Mouse (Mus musculus) ZHBTc4 (cell line): ENCODE results near the gene Susd2.

ENCODE experiments used
- DNase-seq: peaks from one replicate; pipeline ENCODE4 v3.0.0-alpha.2; 2011; ENCODE audit warnings: low read depth, low spot score

Susd2 gene

DNA sequence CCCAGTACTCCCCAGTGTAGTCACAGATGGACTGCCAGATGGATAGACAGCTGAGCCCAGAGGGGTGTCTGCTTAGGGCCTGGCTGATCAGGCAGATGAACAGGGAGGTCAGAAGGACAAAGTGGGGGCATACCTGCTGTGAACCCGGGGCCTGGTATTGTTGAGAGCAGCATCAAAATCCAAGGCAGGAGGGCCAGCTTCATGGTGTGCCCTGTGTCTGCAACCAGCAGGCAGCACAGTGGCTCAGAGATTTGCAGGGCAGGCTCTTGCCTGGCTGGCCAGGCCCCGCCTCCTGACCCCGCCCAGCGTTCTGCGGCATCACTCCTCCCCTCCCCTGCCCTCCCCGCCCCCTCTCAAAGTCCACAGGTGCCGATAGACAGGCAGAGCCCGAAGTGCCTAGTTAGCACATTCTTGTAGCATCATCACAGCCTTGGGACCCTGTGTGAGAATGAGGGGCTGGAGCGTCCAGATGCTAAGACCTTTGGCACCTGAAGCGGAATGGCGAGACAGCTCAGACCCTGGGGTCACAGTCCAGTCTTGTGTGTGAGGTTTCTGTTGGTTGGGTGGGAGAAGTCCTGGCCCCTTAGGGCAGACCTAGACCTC, at the start of gene Susd2:
Gene Susd2, minus strand, starts transcription at position 268 of the 603 bp plus-strand sequence.
- DNase-seq, result peak; percentile 93

DNA sequence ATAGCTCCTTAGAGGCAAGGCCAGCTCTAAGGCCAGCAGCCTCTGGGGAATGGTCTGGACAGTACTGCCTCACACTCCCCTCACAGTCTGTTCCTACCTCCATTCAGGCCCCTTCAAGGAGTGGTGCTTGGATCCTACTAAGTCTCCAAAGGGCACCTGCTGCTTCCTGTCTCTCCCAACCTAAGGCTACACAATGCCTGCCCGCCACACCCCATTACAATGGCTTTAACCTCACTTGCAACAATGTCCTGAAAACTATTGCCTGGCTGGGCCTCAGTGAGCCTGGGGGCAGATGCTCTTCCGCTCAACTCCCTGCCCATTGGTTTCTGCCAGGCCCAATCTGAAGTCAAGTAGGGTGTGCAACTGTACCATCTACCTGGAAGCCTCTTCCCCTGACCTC, 44.8 kb upstream of the Susd2 start:
- DNase-seq, result peak; percentile 56

DNA sequence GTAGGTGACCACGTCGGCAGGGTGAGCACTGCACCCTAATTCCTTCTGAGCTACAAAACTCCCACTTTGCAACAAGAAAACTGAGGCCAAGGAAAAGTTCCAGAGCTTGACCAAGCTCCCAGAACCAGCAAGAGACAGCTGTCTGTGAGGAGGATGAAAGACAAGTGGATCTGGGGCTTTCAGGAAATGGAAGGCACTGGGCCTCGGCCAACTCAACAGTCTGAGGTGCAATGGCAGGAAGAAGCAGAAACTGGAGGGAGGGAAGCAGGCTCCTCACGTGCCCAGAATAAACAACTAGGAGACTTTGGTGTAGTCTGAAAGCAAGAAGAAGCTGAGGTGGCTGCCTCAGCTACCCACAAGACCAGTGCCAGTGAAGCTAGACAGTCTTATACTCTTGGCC, 42.9 kb upstream of the Susd2 start:
- no peak for DNase-seq

DNA sequence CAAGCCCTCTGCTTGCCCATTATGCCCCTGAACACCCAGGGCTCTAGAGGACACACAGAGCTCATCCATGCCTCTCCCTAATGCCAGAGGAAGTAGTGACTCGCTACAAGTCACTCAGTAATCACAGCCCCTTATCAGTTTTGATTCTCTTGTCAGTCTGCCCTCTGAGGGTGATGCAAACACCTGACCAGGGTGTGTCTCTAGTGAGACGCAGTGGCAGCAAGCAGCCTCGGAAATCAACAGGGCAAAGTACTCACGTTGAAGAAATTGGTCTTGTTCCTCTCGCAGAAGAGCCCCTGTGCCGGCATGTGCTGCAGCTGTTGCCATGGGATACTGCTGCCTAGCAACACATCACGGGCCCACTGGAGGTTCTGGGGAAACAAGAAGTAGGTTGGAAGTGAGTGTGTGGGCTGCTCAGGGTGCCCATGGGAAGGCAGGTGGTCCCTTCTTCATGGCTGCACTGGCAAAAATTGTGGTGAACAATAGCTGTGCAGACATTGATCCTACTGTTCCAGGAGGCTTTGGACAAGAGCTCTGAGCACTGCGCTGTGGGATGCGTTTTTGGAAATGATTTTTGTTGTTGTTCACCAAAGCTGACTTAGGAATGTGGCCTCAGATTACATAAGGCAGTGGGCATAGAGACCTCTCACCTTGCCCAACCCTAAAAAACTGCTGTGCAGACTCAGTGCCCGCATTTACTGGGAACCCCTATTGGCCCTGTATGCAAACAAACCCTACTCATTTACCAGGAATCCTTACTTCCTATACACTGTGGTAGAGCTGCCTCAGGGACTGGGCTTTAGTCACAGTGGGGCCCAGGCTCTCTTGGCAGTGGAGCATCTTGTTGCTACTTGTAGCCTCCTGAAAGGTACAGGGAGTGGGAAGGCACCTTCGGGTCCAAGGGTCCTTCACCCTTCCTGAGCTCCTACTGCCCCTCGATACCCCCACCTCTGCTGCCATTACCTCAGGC, 40.5 kb upstream of the Susd2 start:
- peak; percentile 65 for DNase-seq

DNA sequence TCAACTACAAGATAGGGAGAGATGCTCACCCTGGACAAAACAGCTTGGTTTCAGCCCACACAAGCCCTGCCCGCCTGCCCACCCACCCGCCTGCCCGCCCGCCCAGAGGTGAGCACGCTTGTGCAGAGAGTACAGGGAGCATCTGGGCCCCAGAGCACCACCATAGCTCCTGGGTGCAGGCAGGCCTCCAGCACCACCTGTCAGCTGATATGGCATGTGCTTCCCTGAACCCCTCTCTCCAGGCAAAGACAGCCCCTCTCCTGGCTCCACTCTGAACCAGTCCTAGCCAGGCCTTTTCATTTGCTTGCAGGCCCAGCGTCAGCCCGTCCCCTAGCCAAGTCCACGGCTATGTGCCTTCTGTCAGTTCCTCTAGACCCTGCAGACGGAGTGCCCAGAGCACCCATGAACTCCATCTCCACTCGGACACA, 36.8 kb upstream of the Susd2 start:
- DNase-seq, result peak; percentile 23

DNA sequence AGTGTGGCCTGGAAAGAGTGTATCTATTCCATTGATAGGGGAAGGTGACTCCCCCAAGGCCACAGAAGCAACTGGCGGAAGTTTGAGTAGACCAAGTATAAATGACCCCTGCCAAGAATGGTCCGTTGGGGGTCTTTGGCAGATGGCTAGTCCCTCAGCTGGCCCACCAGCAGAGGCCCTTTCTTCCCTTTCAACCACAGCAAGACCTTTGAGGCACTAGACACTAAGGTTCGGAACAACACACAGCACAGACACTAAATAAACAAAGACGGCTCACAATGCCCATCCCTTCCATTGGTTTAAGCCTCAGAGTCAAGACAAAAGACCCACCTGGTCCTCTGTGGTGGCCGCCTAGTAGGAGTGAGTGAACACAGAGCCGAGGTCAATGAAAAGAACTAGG, 35.4 kb upstream of the Susd2 start:
- no peak for DNase-seq

DNA sequence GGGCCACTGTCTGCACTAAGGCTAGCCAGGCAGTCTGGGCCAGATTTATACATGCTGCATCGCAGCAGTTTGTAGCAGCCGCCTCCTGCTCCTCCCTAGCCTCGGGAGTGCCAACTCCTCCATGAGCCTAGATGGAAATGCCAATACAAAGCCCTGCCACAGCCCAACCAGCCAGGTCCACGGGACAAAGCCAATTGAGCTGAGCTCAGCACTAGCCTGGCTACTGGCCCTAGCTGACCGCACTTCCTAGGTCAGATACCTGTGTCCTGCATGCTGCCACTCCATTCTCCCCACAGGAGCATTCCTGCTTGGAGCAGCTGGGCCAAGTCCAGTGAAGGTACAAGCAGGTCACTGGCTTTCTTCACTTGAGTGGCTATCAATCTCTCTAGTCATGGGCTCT, 34.2 kb upstream of the Susd2 start:
- DNase-seq, result no peak

DNA sequence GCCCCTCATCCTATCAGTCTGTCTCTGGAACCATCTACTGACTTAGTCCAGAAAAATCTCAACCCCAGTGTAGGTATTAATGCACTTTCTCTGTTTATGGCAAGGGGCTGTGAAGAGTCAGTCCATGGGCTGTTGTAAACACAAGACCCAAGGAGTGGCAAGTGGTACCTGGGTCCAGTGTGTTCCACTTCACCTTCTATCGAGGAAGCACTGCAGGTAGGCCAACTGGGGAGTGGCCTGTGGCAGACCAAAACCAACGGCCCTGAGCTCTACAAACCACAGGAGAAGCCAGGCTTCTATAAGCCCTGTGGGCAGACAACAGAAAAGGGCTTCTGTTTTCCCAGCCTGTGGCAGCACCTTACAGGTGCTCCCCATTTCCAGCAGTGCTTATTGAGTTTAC, 33.8 kb upstream of the Susd2 start:
- DNase-seq, result no peak

DNA sequence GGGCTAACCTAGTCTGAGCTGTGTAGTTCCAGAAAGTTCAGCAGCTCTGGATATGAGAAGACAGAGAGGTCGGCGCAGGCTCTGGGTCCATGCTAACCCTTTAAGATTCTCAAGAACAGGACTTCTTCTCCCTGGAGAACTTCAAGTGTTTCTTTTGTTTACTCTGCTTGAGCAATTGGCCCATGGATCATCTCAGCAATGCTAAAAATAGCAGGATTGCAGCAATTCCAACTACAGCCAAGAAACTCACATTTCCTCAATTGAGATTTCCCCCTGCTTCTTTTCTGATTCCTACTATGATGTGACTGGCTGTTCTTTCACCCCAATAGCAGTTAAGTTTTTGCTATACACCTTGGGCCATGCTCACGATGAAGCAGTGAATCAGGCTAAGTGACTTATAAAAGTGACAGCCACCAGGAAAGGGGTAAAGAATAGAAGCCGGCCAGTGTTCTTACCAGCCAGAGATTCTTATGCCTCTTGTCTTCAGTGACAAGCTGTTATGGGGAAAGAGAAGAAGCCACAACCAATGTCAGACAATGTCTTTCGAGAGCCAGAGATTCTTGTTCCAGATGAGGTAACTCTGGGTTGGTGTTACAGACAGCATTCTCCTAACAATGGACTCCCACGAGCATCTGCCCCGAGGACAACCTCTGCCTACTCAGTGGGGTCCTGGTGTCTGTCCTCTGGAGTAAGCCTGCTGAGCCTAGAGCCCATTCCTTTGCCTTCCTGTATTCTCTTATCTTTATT, 33.2 kb upstream of the Susd2 start:
- DNase-seq, result no peak

DNA sequence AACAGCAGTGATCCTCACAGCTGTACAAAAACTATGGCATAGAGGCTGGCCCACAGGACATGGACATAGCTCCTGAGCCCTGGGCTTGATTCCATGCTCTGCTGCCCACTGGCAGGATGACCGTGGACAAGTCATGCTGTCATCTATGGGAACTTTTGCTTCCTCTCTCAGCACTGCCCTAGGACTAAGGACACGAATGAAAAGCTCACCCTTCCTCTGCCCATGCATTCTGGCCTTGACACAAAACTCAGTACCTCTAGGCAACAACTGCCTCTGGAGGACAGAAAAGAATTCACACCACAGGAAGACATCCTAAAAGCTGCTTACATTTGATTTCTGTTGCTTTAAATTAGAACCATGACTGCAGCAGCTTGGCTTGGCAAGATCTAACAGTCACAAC, 32.5 kb upstream of the Susd2 start:
- DNase-seq, result no peak

DNA sequence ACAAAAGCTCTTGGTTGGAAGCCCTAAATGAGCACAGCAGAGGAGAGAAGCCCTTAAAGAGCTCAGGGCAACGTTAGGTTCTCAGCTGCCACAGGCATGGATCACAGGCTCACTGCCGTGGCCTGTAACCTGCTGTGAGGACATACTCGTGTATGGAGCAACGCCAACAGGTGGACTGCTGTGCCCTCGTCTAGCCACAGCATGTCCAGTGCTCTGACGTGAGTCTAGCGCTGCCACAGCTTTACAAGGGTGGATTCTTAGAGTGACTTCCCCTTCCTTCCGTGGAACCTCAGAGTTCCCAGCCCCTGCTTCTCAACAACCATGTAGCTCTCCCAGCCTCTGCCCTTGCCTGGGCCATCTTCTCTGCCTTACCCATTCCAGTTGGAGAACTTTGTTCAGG, 31.8 kb upstream of the Susd2 start:
- DNase-seq, result no peak

DNA sequence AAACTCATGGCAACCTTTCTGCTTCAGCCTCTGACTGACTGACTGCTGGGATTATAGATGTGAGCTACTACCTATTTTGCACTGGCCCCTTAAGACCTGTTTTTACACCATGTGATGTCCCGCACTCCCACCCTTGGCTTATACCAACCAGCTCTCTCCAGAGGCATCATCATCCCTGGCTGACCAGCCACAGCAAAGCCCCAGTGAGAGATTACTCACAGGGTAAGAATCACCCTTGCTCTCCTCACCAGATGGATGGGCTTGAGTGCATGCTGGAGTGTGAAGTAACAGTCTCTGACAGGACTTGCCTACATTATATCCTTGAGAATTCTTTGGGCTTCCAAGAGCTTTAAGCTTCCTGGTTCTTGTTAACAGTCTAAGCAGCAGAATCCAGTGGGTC, 26.1 kb upstream of the Susd2 start:
- DNase-seq, result no peak

DNA sequence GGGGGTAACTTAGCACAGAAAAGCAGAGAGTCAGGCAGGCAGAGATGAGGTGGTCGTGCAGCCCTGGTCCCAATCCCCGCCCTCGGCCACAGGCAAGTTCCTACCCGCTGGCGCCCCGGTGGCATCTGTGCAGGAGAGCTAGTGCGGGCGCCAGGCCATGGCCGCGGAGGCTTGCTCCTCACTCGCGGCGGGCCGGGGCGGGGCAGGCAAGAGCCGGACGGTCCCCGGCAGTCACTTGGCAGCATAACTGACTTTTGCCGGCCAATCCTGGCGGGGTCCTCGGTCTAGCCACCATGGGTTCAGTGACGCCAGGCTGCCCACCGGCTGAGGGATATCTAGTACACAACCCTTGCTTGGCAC, 24.1 kb upstream of the Susd2 start:
- peak; percentile 51 for DNase-seq

DNA sequence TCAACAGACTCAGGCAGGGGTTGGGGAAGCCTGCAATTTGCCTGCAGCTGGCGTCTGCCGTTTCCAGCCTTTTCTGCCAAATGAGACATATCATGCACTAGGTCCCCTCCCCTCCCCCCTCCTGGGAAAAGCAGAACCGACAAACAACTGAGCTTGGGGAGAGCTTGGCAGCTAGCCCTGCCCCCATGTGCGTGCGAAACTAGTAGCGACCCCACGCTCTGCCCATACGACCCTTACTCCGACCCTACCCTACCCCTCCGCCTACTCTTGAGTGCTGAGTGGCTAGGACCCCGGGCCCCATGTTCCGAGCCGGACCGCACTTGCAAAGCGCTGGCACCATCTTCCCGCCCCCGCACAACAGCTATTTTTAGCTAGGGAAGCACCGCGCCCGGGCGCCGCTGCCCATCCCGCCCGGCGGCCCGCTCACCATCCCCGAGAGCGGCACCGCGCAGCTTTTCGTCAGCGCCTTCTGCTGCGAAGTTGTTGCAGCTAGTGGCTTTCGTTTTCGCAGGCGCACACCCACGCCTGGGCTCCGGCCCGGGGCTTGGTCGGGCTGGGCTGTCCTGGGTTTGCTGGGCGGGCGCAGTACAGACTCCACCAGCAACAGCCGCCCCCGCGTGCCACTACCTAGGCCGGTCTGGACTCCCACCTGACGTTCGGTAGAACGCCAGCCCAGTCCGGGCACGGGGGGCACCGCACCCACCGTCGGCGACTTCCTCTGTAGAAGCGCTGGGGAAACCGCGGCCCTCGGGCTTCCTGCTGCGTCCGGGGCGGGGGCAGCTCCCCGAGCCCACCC, 23.5 kb upstream of the Susd2 start:
- DNase-seq, result peak; percentile 53

DNA sequence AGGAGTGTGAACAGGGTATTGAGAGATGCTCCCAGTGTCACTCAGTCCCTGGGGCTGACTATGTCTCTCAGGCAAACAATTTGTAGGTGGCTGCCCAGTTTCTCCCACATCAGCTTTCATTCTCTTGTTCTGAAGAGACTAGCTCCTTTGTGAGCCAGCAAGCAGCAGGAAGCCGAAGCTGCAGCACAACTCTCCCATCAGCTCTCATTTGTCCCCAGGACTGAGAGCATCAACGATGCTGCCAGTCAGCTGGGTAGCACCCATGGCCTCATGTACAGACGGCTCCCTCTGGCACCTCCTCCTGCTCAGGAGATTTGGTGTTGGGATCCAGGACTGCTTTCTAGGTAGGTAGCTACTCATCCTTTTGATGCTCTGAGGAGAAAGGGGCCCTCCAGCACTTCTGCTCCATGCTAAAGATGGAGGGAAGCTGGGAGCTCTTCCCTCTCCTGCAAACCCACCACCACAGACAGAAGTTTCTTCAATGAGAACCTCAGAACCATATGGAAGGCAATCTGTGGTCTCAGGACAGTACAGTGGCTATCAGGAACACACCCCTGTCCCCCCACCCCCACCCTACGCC, 22.7 kb upstream of the Susd2 start:
- DNase-seq, result no peak

DNA sequence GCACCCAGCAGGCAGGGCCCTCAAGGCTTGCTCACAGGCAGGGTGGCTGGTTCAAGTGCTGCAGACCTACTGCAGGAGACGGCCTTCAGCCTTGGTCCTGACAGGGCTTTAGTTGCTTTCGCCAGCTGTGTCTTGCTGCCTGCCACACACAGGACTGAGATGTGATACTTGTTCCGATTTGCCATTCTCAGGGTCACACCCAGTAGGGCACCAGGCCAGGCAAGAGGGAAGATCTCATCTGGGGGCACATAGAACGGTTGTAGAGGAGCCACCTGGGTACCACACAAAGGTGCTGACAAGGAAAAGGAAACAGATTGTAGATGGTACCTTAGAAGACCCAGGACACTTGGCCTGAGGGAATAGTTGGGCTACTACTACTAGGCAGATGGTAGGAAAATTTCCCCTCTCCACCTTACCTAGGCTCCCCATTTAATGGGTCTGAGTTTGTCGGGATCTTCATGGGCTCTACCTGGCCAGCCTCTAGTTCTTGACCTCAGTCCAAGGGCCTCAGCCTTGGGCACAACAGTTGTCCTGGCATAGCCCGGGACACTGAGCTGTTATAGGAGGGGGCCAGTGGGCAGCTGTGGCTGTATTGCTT, 21.0 kb upstream of the Susd2 start:
- no peak for DNase-seq

DNA sequence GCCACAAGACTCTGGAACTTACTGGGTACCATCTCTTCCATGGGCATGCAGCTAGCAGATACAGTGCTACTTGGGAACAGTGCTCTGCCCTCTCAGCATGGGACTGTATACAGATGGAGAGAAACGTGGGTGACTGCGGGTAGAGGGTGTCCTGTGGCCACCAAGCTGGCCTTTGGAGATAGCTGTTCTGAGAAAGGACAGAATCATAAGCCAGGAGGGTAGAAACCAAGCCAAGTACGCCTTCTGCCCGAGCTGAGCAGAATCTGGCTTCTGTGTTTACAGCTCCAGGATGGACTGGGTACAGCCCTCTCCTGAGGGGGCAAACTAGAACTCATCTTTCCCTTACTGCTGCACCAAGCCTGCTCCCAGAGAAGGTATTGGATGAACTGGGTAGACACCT, 18.8 kb upstream of the Susd2 start:
- no peak for DNase-seq

DNA sequence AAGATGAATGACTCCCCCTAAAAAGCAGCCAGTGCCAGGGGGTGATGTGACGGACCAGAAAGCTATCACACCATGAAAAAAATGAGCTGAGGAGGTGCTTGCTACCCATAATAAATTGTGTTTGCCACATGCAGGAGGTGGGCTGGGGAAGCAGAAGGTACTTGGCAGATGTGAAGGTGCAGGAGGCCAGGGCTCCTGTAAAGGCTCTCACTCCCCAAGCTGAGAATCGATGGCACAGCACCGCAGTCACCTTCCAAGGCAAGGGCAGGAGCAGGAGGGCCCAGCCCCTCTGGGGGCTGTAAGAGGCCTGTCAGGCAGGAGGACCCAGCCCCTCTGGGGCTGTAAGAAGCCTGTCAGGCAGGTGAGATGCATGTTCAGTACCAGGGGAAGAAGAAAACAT, 18.1 kb upstream of the Susd2 start:
- DNase-seq, result no peak

DNA sequence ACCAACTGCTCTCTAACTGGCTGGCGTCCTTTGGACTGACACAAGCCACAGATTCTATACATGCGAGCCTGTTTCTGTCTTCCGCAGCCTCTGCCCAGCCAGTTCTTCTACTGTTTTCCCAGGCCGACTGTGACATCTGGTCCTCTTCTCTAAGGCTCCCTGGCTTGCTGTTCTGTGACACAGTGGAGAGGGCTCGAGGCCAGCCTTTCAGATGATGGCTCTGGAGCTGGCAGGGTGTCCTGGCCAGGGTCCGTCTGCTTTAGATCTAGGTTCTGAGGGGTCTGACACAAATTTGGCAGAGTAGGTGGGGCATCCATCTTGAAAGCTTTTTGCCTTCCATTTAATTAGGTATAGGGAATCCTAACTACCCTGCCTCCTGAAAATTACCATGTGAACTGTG, 17.6 kb upstream of the Susd2 start:
- no peak for DNase-seq

DNA sequence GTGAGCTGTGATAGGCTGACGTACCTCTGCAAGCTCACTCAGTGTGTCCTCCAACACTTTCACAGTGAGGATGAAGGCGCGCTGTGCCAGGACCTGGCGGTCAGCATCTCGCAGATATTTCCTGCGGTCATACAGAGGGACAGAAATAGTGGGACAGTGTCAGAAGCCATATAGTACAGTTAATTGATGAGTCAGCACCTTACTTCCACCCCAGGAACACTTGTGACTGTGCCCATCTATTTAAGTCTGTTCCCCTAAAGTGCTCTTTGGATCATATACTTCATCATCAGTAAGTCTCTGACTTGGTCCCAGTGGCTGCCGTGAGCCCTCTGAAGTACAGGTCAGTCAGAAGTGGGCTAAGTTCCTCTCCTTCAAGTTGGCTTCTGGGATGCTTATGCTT, 14.0 kb upstream of the Susd2 start:
- no peak for DNase-seq

DNA sequence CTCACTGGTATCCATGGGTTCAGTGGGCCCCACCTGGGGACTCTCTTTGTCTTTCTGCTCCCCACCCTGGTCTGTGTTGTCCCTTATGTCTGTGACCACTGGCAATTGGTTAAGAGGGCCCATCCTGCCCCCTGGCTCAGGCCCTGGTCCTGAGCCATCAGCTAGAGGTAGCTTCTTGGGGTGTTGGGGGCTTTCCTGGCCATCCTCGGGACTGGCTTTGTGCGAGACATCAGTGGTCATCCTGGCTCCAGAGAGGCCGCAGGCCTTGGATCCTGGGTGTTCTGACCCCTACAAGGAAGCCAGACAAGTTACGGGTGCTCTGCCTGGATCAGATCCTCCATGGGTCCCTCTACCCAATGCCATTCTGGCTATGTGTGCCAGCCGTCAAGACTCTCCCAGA, 13.4 kb upstream of the Susd2 start:
- DNase-seq, result no peak
